Mouse (Mus musculus): Measurements from ENCODE around the gene Uqcr11. TPM values are rescaled to one million over a fixed set of nuclear protein-coding genes. Genes with fewer than 3 reads are reported as not detected.

The Uqcr11 gene
- total RNA-seq, 1 experiment from 2014 or later = 35.4 TPM

- no peak for ATAC-seq (ENCODE audit: extremely low read depth, insufficient number of reproducible peaks, low FRiP score, poor library complexity, severe bottlenecking)
These were observed 50.5 kb downstream of the Uqcr11 start, which contains the start of gene Plk5 for GRCm38 (mm10) chr10:80356001-80356682. Gene Plk5 (plus strand): TSS chr10:80356459.

- no peak for ATAC-seq (ENCODE audit: extremely low read depth, insufficient number of reproducible peaks, low FRiP score, poor library complexity, severe bottlenecking)
These were observed 51.2 kb downstream of the Uqcr11 start for GRCm38 (mm10) chr10:80355431-80355830.

Other genes with a start within 250 kb of the Uqcr11 start
- 151 and 158 TPM in 2 replicates for gene Cirbp, start 240.8 kb downstream of the Uqcr11 start, total RNA-seq (2017)
- 10.3 and 14.2 TPM in 2 replicates for gene 1600002K03Rik, start 233.9 kb downstream of the Uqcr11 start, total RNA-seq (2017)
- 0.49 TPM in 1 of 2 replicates, not detected in the other for gene Efna2, start 227.3 kb downstream of the Uqcr11 start, total RNA-seq (2017)
- 42.0 and 43.6 TPM in 2 replicates for gene Mum1, start 180.4 kb downstream of the Uqcr11 start, total RNA-seq (2017)
- 54.3 and 69.8 TPM in 2 replicates for gene Ndufs7, start 157.7 kb downstream of the Uqcr11 start, total RNA-seq (2017)
- gene Gamt, start 145.8 kb downstream of the Uqcr11 start, total RNA-seq (2017) = 0.70 and 2.7 TPM in 2 replicates
- 83.8 and 93.6 TPM in 2 replicates for gene Dazap1, start 145.3 kb downstream of the Uqcr11 start, total RNA-seq (2017)
- gene Rps15, start 114.4 kb downstream of the Uqcr11 start, total RNA-seq (2017) = 1,847 and 1,925 TPM in 2 replicates
- 0.23 and 0.37 TPM in 2 replicates for gene Apc2, start 110.9 kb downstream of the Uqcr11 start, total RNA-seq (2017)
- 17.5 and 20.7 TPM in 2 replicates for gene 2310011J03Rik, start 86.3 kb downstream of the Uqcr11 start, total RNA-seq (2017)
- 0.25 TPM in 1 of 2 replicates, not detected in the other for gene Pcsk4, start 77.3 kb downstream of the Uqcr11 start, total RNA-seq (2017)
- gene Reep6, start 76.9 kb downstream of the Uqcr11 start, total RNA-seq (2017) = not detected in 2 replicates
- gene Adamtsl5, start 58.4 kb downstream of the Uqcr11 start, total RNA-seq (2017) = not detected in 2 replicates
- not detected in 2 replicates for gene Plk5, start 50.4 kb downstream of the Uqcr11 start, total RNA-seq (2017)
- 4.1 and 4.8 TPM in 2 replicates for gene Mex3d, start 19.2 kb downstream of the Uqcr11 start, total RNA-seq (2017)
- 26.9 and 27.0 TPM in 2 replicates for gene Mbd3, start 7.3 kb downstream of the Uqcr11 start, total RNA-seq (2017)
- gene Tcf3, start 26.8 kb upstream of the Uqcr11 start, total RNA-seq (2017) = 81.3 and 86.5 TPM in 2 replicates
- gene Onecut3, start 88.0 kb upstream of the Uqcr11 start, total RNA-seq (2017) = not detected in 2 replicates
- gene Atp8b3, start 132.3 kb upstream of the Uqcr11 start, total RNA-seq (2017) = 0.12 and 0.23 TPM in 2 replicates
- 29.3 and 35.4 TPM in 2 replicates for gene Rexo1, start 154.7 kb upstream of the Uqcr11 start, total RNA-seq (2017)
- 6.5 and 8.0 TPM in 2 replicates for gene Klf16, start 170.5 kb upstream of the Uqcr11 start, total RNA-seq (2017)
- 26.4 and 33.0 TPM in 2 replicates for gene Abhd17a, start 183.5 kb upstream of the Uqcr11 start, total RNA-seq (2017)
- gene Scamp4, start 196.0 kb upstream of the Uqcr11 start, total RNA-seq (2017) = 11.2 and 13.3 TPM in 2 replicates
- not detected in 2 replicates for gene Adat3, start 196.1 kb upstream of the Uqcr11 start, total RNA-seq (2017)
- gene Gm49322, start 199.2 kb upstream of the Uqcr11 start, total RNA-seq (2017) = 0.74 and 1.3 TPM in 2 replicates
- gene Csnk1g2, start 216.0 kb upstream of the Uqcr11 start, total RNA-seq (2017) = 216 and 221 TPM in 2 replicates

All from neutrophil, adult 5-6 weeks (primary cell).